Mouse (Mus musculus) kidney, embryonic 14.5 days (tissue): Measurements from ENCODE around the gene Olfr101. TPM values are rescaled to one million over a fixed set of nuclear protein-coding genes. Genes with fewer than 3 reads are reported as not detected.

ENCODE experiments used
- ATAC-seq: fragments of 200-750 bp; cut with Nextera tagmentation; 2 replicates; pipeline ENCODE4 v1.8.0; 2017; ENCODE audit warnings: moderate number of reproducible peaks, mild to moderate bottlenecking, moderate TSS enrichment, moderate library complexity; ENCODE audit not compliant: low FRiP score, low TSS enrichment
- H3K27ac ChIP-seq: fragments of 300-500 bp; sonication (generic); 2 replicates; pipeline ENCODE4 v1.5.1; 2014; ENCODE audit warnings: low read depth, mild to moderate bottlenecking, low read length, moderate library complexity, mixed read lengths
- H3K27me3 ChIP-seq: fragments of 300-500 bp; sonication (generic); 2 replicates; pipeline ENCODE4 v1.6.1; 2014; ENCODE audit warnings: mild to moderate bottlenecking, low read length; ENCODE audit not compliant: control insufficient read depth, insufficient read depth
- H3K36me3 ChIP-seq: fragments of 300-500 bp; sonication (generic); 2 replicates; pipeline ENCODE4 v1.6.1; 2014; ENCODE audit warnings: low read length, mixed read lengths; ENCODE audit not compliant: control insufficient read depth, insufficient read depth
- H3K4me1 ChIP-seq: fragments of 300-500 bp; sonication (generic); 2 replicates; pipeline ENCODE4 v1.6.1; 2014; ENCODE audit warnings: low read length, mixed read lengths; ENCODE audit not compliant: control insufficient read depth, insufficient read depth
- H3K4me2 ChIP-seq: fragments of 300-500 bp; sonication (generic); replicated peaks from 2 replicates; pipeline ENCODE4 v1.6.1; 2014; ENCODE audit warnings: low read depth, mild to moderate bottlenecking, low read length
- H3K4me3 ChIP-seq: fragments of 300-500 bp; sonication (generic); 2 replicates; pipeline ENCODE4 v1.5.1; 2014; ENCODE audit warnings: mild to moderate bottlenecking, low read length
- H3K9ac ChIP-seq: fragments of 300-500 bp; sonication (generic); 2 replicates; pipeline ENCODE4 v1.6.1; 2014; ENCODE audit warnings: low read depth, mild to moderate bottlenecking, low read length, moderate library complexity
- H3K9me3 ChIP-seq: fragments of 300-500 bp; sonication (generic); 2 replicates; pipeline ENCODE4 v1.6.1; 2016; ENCODE audit warnings: low read length; ENCODE audit not compliant: control insufficient read depth
- WGBS: fragments of 180-500 bp; shearing (Covaris S2); extraction: QIAGEN DNeasy Blood & Tissue Kit; methylation state at CpG from one replicate; pipeline ENCODE4 v1.1.7; 2014; 5-methylcytosine and 5-hydroxymethylcytosine counted together
- polyA plus RNA-seq: library from polyadenylated mRNA; unstranded; fragments of >200 nt; fragmentation: Nextera tagmentation; extraction: Ambion mirVana; gene quantifications from 2 replicates; pipeline ENCODE4 v1.2.1, GENCODE M21; 2014

The Olfr101 gene
- not detected in 2 replicates for polyA plus RNA-seq

- H3K36me3 ChIP-seq: no peaks in the 10 kb centered on the region
- no peak within 1 kb of the TSS for H3K4me2 ChIP-seq
- no peak within 1 kb of the TSS for H3K27ac ChIP-seq
- H3K9ac ChIP-seq: no peak within 1 kb of the TSS
- ATAC-seq: no peak
- H3K4me1 ChIP-seq: no peaks in the 10 kb centered on the region
- 88% methylated on average over 4 of the region's 4 CpGs for WGBS
- no peak within 1 kb of the TSS for H3K4me3 ChIP-seq
- no peaks in the 10 kb centered on the region for H3K9me3 ChIP-seq
- no peaks in the 10 kb centered on the region for H3K27me3 ChIP-seq
These were observed at the start of gene Olfr101 for GRCm38 (mm10) chr17:37304213-37304612. Gene Olfr101, minus strand, starts transcription at chr17:37304313.

- no peaks in the 10 kb centered on the region for H3K9me3 ChIP-seq
- WGBS: 91% methylated on average over 2 of the region's 2 CpGs
- H3K36me3 ChIP-seq: no peaks in the 10 kb centered on the region
- no peaks in the 10 kb centered on the region for H3K27me3 ChIP-seq
- no peak within 1 kb of the TSS for H3K27ac ChIP-seq
- no peak within 1 kb of the TSS for H3K4me3 ChIP-seq
- no peaks in the 10 kb centered on the region for H3K4me1 ChIP-seq
- no peak for ATAC-seq
- no peak within 1 kb of the TSS for H3K9ac ChIP-seq
- H3K4me2 ChIP-seq: no peak within 1 kb of the TSS
These were observed 35.5 kb upstream of the Olfr101 start, which contains the start of gene Olfr103 for GRCm38 (mm10) chr17:37339598-37339997. Gene Olfr103, minus strand, starts transcription at chr17:37339698.

- no peak within 1 kb of the TSS for H3K9ac ChIP-seq
- no peak for ATAC-seq
These were observed 12.8 kb upstream of the Olfr101 start, which contains the start of gene Olfr102 for GRCm38 (mm10) chr17:37316954-37317353. Gene Olfr102, minus strand, starts transcription at chr17:37317054.

GRCm38 (mm10) chr17:37310146-37310699 is 6.1 kb upstream of the Olfr101 start:
- Histone ChIP-seq H3K9ac (no peak overlapping the region), H3K4me3 (no peak overlapping the region), H3K4me1 (no peaks in the 10 kb centered on the region), H3K27ac (no peak overlapping the region), H3K9me3 (no peaks in the 10 kb centered on the region), H3K27me3 (no peaks in the 10 kb centered on the region), H3K4me2 (no peak overlapping the region), H3K36me3 (no peaks in the 10 kb centered on the region)
- ATAC-seq: no peak
- WGBS: 45% methylated on average over 2 of the region's 2 CpGs

More at GRCm38 (mm10) chr17:37316954-37317353, 12.8 kb upstream of the Olfr101 start, which contains the start of gene Olfr102:
- Histone ChIP-seq H3K36me3 (no peaks in the 10 kb centered on the region), H3K4me1 (no peaks in the 10 kb centered on the region), H3K4me2 (no peak within 1 kb of the TSS), H3K4me3 (no peak within 1 kb of the TSS), H3K27ac (no peak within 1 kb of the TSS), H3K27me3 (no peaks in the 10 kb centered on the region), H3K9me3 (no peaks in the 10 kb centered on the region)

GRCm38 (mm10) chr17:37308483-37308882 is 4.4 kb upstream of the Olfr101 start:
- H3K9me3 ChIP-seq: no peaks in the 10 kb centered on the region
- ATAC-seq: no peak
- no peaks in the 10 kb centered on the region for H3K27me3 ChIP-seq
- no peak overlapping the region for H3K4me3 ChIP-seq
- H3K36me3 ChIP-seq: no peaks in the 10 kb centered on the region
- H3K27ac ChIP-seq: no peak overlapping the region
- no peak overlapping the region for H3K9ac ChIP-seq
- H3K4me2 ChIP-seq: no peak overlapping the region
- WGBS: 45% methylated on average over 4 of the region's 4 CpGs
- H3K4me1 ChIP-seq: no peaks in the 10 kb centered on the region

GRCm38 (mm10) chr17:37283360-37283759 is 20.8 kb downstream of the Olfr101 start, which contains the start of gene Olfr99:
Gene Olfr99, minus strand, starts transcription at chr17:37283460.
- Histone ChIP-seq H3K9ac (no peak within 1 kb of the TSS), H3K27ac (no peak within 1 kb of the TSS), H3K4me3 (no peak within 1 kb of the TSS), H3K36me3 (no peaks in the 10 kb centered on the region), H3K4me2 (no peak within 1 kb of the TSS), H3K9me3 (no peaks in the 10 kb centered on the region), H3K27me3 (no peaks in the 10 kb centered on the region), H3K4me1 (no peaks in the 10 kb centered on the region)
- ATAC-seq: no peak
- 70% methylated on average over 1 of the region's 1 CpGs for WGBS

- no peaks in the 10 kb centered on the region for H3K27me3 ChIP-seq
- H3K4me1 ChIP-seq: no peaks in the 10 kb centered on the region
- no peak overlapping the region for H3K27ac ChIP-seq
- H3K9ac ChIP-seq: no peak overlapping the region
- H3K9me3 ChIP-seq: no peaks in the 10 kb centered on the region
- no peak overlapping the region for H3K4me2 ChIP-seq
- WGBS: 88% methylated on average over 1 of the region's 1 CpGs
- no peak for ATAC-seq
- no peak overlapping the region for H3K4me3 ChIP-seq
- no peaks in the 10 kb centered on the region for H3K36me3 ChIP-seq
These were observed 23.8 kb downstream of the Olfr101 start for GRCm38 (mm10) chr17:37280331-37280730.

- no peaks in the 10 kb centered on the region for H3K27me3 ChIP-seq
- no peaks in the 10 kb centered on the region for H3K4me1 ChIP-seq
- no peak overlapping the region for H3K4me3 ChIP-seq
- no peak overlapping the region for H3K9ac ChIP-seq
- no peak overlapping the region for H3K4me2 ChIP-seq
- no peaks in the 10 kb centered on the region for H3K9me3 ChIP-seq
- H3K27ac ChIP-seq: no peak overlapping the region
- H3K36me3 ChIP-seq: no peaks in the 10 kb centered on the region
- no peak for ATAC-seq
These were observed 27.5 kb downstream of the Olfr101 start for GRCm38 (mm10) chr17:37276573-37276972.

- WGBS: 89% methylated on average over 2 of the region's 2 CpGs
- Histone ChIP-seq H3K9me3 (no peaks in the 10 kb centered on the region), H3K27me3 (no peaks in the 10 kb centered on the region), H3K36me3 (no peaks in the 10 kb centered on the region), H3K4me1 (no peaks in the 10 kb centered on the region), H3K4me2 (no peak overlapping the region), H3K9ac (no peak overlapping the region), H3K4me3 (no peak overlapping the region), H3K27ac (no peak overlapping the region)
- no peak for ATAC-seq
These were observed 28.4 kb downstream of the Olfr101 start for GRCm38 (mm10) chr17:37275626-37276248.
